Mouse (Mus musculus) heart, postnatal 36 days (tissue): ENCODE measurements around the gene Scaf4. TPM values are rescaled to one million over a fixed set of nuclear protein-coding genes. Genes with fewer than 3 reads are reported as not detected.

Source experiments
- DNase-seq, 2 experiments: peaks; one replicate each; pipeline ENCODE4 v3.0.0; 2021 to 2022
- intact Hi-C: fragments of 180-260 bp; cut with DNase I; formaldehyde crosslinking; loops from one replicate; pipeline ENCODE4 v1.15.1; 2025
- total RNA-seq, 2 experiments: library from RNA; stranded (reverse); gene quantifications; 2 replicates each; pipeline ENCODE4 v1.2.3; 2021

Scaf4 gene
- total RNA-seq, result 10 to 100 TPM; 18.1 to 22.0 TPM

- peak; percentile 98 for DNase-seq
- intact Hi-C loops, result loop anchor here (2.0 to 10.0 kb wide), 3 partner anchors 63 to 761 kb away; partner anchors contain the start of genes Paxbp1 and Sod1
These were observed at the start of gene Scaf4 for GRCm38 (mm10) chr16:90283905-90284891. Scaf4 (minus strand) TSS chr16:90284503.

- intact Hi-C loops, result no loop called here
- DNase-seq, result no peak
These were observed 48.2 kb upstream of the Scaf4 start for GRCm38 (mm10) chr16:90332553-90332952.

- DNase-seq, result no peak
- intact Hi-C loops, result no loop called here
These were observed 46.7 kb upstream of the Scaf4 start for GRCm38 (mm10) chr16:90330979-90331378.

GRCm38 (mm10) chr16:90329511-90329910, 45.2 kb upstream of the Scaf4 start:
- intact Hi-C loops, result loop anchor here (10.0 kb wide), 1 partner anchor 745 kb away; no protein-coding TSS in a partner anchor
- no peak for DNase-seq

GRCm38 (mm10) chr16:90322850-90323528, 38.7 kb upstream of the Scaf4 start:
- DNase-seq, result peak; percentile 78 to 88
- intact Hi-C loops, result loop anchor here (1.0 to 10.0 kb wide), 3 partner anchors 28 to 752 kb away; no protein-coding TSS in a partner anchor

GRCm38 (mm10) chr16:90319321-90319720, 35.0 kb upstream of the Scaf4 start:
- intact Hi-C loops, result no loop called here
- no peak for DNase-seq

GRCm38 (mm10) chr16:90318372-90318926, 34.1 kb upstream of the Scaf4 start:
- DNase-seq, result no peak
- intact Hi-C loops, result no loop called here

- intact Hi-C loops, result no loop called here
- no peak for DNase-seq
These were observed 33.5 kb upstream of the Scaf4 start for GRCm38 (mm10) chr16:90317777-90318176.

GRCm38 (mm10) chr16:90315881-90316280, 31.6 kb upstream of the Scaf4 start:
- intact Hi-C loops, result no loop called here
- DNase-seq, result no peak

GRCm38 (mm10) chr16:90312449-90313082, 28.3 kb upstream of the Scaf4 start:
- DNase-seq, result no peak
- intact Hi-C loops, result no loop called here

- intact Hi-C loops, result no loop called here
- no peak for DNase-seq
These were observed 26.3 kb upstream of the Scaf4 start for GRCm38 (mm10) chr16:90310488-90311135.

GRCm38 (mm10) chr16:90309784-90310183, 25.5 kb upstream of the Scaf4 start:
- intact Hi-C loops, result no loop called here
- DNase-seq, result no peak

- no peak for DNase-seq
- intact Hi-C loops, result no loop called here
These were observed 19.6 kb upstream of the Scaf4 start for GRCm38 (mm10) chr16:90303988-90304299.

GRCm38 (mm10) chr16:90303286-90303987, 19.1 kb upstream of the Scaf4 start:
- intact Hi-C loops, result no loop called here

GRCm38 (mm10) chr16:90301706-90302105, 17.4 kb upstream of the Scaf4 start:
- DNase-seq, result no peak
- intact Hi-C loops, result no loop called here

More at GRCm38 (mm10) chr16:90303286-90303987, 19.1 kb upstream of the Scaf4 start:
- no peak for DNase-seq

- no peak for DNase-seq
- intact Hi-C loops, result no loop called here
These were observed 16.6 kb upstream of the Scaf4 start for GRCm38 (mm10) chr16:90300896-90301295.

GRCm38 (mm10) chr16:90299591-90299990, 15.3 kb upstream of the Scaf4 start:
- DNase-seq, result no peak

GRCm38 (mm10) chr16:90298426-90299300, 14.4 kb upstream of the Scaf4 start:
- DNase-seq, result no peak
- intact Hi-C loops, result no loop called here

More at GRCm38 (mm10) chr16:90299591-90299990, 15.3 kb upstream of the Scaf4 start:
- intact Hi-C loops, result no loop called here
